Mouse (Mus musculus) neural tube, embryonic 12.5 days (tissue): ENCODE measurements around the gene Gnb2. TPM values are rescaled to one million over a fixed set of nuclear protein-coding genes. Genes with fewer than 3 reads are reported as not detected.
A peak's percentile ranks its signal among the peaks of the same experiment; 100 is the strongest.

Experiments used
- ATAC-seq: fragments of 200-750 bp; cut with Nextera tagmentation; 2 replicates; pipeline ENCODE4 v1.8.0; 2017; ENCODE audit warnings: low read depth, mild to moderate bottlenecking, moderate TSS enrichment, moderate library complexity; ENCODE audit not compliant: low FRiP score
- H3K27ac ChIP-seq: fragments of 300-500 bp; sonication (generic); 2 replicates; pipeline ENCODE4 v1.5.1; 2016
- H3K27me3 ChIP-seq: fragments of 300-500 bp; sonication (generic); replicated peaks from 2 replicates; pipeline ENCODE4 v1.6.1; 2016; ENCODE audit warnings: mild to moderate bottlenecking
- H3K36me3 ChIP-seq: fragments of 300-500 bp; sonication (generic); 2 replicates; pipeline ENCODE4 v1.6.1; 2016; ENCODE audit warnings: mild to moderate bottlenecking
- H3K4me1 ChIP-seq: fragments of 300-500 bp; sonication (generic); 2 replicates; pipeline ENCODE4 v1.6.1; 2016
- H3K4me2 ChIP-seq: fragments of 300-500 bp; sonication (generic); replicated peaks from 2 replicates; pipeline ENCODE4 v1.6.1; 2016; ENCODE audit warnings: mild to moderate bottlenecking
- H3K4me3 ChIP-seq: fragments of 300-500 bp; sonication (generic); 2 replicates; pipeline ENCODE4 v1.5.1; 2016
- H3K9ac ChIP-seq: fragments of 300-500 bp; sonication (generic); 2 replicates; pipeline ENCODE4 v1.6.1; 2016; ENCODE audit warnings: mild to moderate bottlenecking
- H3K9me3 ChIP-seq: fragments of 300-500 bp; sonication (generic); 2 replicates; pipeline ENCODE4 v1.6.1; 2016; ENCODE audit warnings: mild to moderate bottlenecking
- WGBS: fragments of 180-500 bp; shearing (Covaris S2); methylation state at CpG from one replicate; pipeline ENCODE4 v1.1.7; 2016; 5-methylcytosine and 5-hydroxymethylcytosine counted together
- polyA plus RNA-seq: library from polyadenylated mRNA; unstranded; fragments of >200 nt; fragmentation: Nextera tagmentation; extraction: Ambion mirVana; gene quantifications from 2 replicates; pipeline ENCODE4 v1.2.1, GENCODE M21; 2016

Gene Gnb2
- 468 and 494 TPM in 2 replicates for polyA plus RNA-seq

DNA sequence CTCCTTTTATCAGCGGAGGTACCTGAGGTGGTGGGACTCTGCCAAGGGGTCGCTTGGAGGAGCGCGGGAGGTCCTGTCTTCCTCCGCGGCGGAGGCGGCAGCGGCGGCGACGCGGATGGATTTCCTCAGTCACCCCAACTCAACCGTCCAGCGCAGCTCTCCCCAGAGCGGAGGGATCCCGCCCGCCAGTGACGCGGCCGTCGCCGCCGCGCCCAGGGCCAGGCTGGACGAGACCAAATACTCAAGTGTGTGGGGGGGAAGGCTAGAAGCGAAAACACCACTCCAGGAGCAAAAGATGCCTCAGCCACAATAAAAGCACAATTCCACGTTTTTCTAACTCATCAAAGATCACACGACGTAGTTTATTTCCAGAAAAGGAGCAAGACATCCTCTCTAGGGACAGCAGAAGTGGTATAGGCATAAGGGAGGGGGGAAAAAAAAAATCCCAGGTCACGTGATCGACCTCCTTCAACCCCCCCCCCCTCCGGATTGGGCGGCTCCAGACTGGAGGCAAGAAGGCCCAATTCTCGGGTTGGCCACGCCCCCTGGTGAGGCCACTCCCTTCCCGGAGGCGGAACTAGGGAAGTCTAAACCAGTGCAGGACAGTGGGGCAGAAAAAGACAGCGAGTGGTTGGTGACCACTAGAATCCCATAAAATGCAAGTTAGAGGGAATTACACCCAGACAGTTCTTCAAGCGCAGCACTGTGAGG lies at the start of gene Gnb2, which contains the start of gene Epo:
Gene Gnb2 (minus strand): TSS at position 394 of the 711 bp plus-strand sequence.
Gene Epo (minus strand): TSS at position 126 of the 711 bp plus-strand sequence.
- no peaks in the 10 kb centered on the region for H3K27me3 ChIP-seq
- under 1% methylated on average over 40 of the region's 40 CpGs for WGBS
- no peaks in the 10 kb centered on the region for H3K9me3 ChIP-seq
- peak; percentile 42 for ATAC-seq
- peaks cover 22% of the 10 kb centered on the region for H3K4me1 ChIP-seq
- peak within 1 kb of the TSS; percentile 95 for H3K27ac ChIP-seq
- peaks cover 16% of the 10 kb centered on the region for H3K36me3 ChIP-seq
- peak within 1 kb of the TSS; percentile 91 for H3K4me2 ChIP-seq
- peak within 1 kb of the TSS; percentile 93 for H3K4me3 ChIP-seq
- peak within 1 kb of the TSS; percentile 91 for H3K9ac ChIP-seq

GRCm38 (mm10) chr5:137582702-137583101 lies 49.4 kb upstream of the Gnb2 start:
- no peaks in the 10 kb centered on the region for H3K36me3 ChIP-seq
- 44% methylated on average over 8 of the region's 8 CpGs for WGBS
- ATAC-seq, result no peak
- H3K4me1 ChIP-seq, result no peaks in the 10 kb centered on the region
- no peak overlapping the region for H3K4me3 ChIP-seq
- H3K9me3 ChIP-seq, result no peaks in the 10 kb centered on the region
- no peak overlapping the region for H3K27ac ChIP-seq
- no peak overlapping the region for H3K9ac ChIP-seq
- peak overlapping the region; percentile 60 for H3K4me2 ChIP-seq
- H3K27me3 ChIP-seq, result peaks cover 14% of the 10 kb centered on the region

DNA sequence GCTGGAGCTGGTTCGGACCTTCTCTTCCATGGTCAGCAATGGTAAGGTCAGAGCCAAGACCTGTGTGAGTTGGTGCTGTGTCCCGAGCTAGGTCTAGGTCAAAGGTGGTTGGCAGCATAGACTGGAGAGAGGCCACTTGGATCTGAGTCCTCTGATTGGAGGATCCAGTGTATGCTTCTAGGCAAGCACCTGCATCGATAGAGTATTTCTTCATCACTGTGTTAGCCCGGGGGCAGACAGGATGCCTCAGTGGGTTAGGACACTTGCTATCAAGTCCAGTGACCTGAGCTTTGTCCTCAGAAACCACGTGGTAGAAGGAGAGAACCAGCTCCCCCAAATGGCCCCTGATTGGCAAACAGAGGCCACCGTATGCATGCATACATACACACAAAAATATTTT lies 46.9 kb upstream of the Gnb2 start:
- H3K4me1 ChIP-seq, result no peaks in the 10 kb centered on the region
- H3K9ac ChIP-seq, result no peak overlapping the region
- no peak overlapping the region for H3K4me3 ChIP-seq
- no peak for ATAC-seq
- 86% methylated on average over 6 of the region's 6 CpGs for WGBS
- H3K4me2 ChIP-seq, result no peak overlapping the region
- H3K27me3 ChIP-seq, result peaks cover 14% of the 10 kb centered on the region
- no peak overlapping the region for H3K27ac ChIP-seq
- no peaks in the 10 kb centered on the region for H3K9me3 ChIP-seq
- no peaks in the 10 kb centered on the region for H3K36me3 ChIP-seq

GRCm38 (mm10) chr5:137574470-137574901 lies 41.2 kb upstream of the Gnb2 start:
- H3K27me3 ChIP-seq, result no peaks in the 10 kb centered on the region; the same call in 1 of the 2 replicates
- H3K9ac ChIP-seq, result 0 out of 2 replicates have a peak overlapping the region, but pooled peaks have one; percentile 36
- no peak overlapping the region for H3K27ac ChIP-seq
- H3K4me1 ChIP-seq, result no peaks in the 10 kb centered on the region
- H3K9me3 ChIP-seq, result no peaks in the 10 kb centered on the region
- peak overlapping the region; percentile 57 for H3K4me2 ChIP-seq
- WGBS, result 7% methylated on average over 27 of the region's 27 CpGs
- no peak overlapping the region for H3K4me3 ChIP-seq
- no peak for ATAC-seq
- no peaks in the 10 kb centered on the region for H3K36me3 ChIP-seq

GRCm38 (mm10) chr5:137570691-137571586 lies 37.6 kb upstream of the Gnb2 start:
- Histone ChIP-seq H3K27me3 (peaks cover under 1% of the 10 kb centered on the region; the same call in 1 of the 2 replicates), H3K9me3 (no peaks in the 10 kb centered on the region), H3K9ac (no peak overlapping the region), H3K4me2 (no peak overlapping the region), H3K4me3 (no peak overlapping the region), H3K36me3 (no peaks in the 10 kb centered on the region), H3K4me1 (no peaks in the 10 kb centered on the region), H3K27ac (no peak overlapping the region)
- ATAC-seq, result no peak
- 81% methylated on average over 17 of the region's 17 CpGs for whole genome bisulfite sequencing

DNA sequence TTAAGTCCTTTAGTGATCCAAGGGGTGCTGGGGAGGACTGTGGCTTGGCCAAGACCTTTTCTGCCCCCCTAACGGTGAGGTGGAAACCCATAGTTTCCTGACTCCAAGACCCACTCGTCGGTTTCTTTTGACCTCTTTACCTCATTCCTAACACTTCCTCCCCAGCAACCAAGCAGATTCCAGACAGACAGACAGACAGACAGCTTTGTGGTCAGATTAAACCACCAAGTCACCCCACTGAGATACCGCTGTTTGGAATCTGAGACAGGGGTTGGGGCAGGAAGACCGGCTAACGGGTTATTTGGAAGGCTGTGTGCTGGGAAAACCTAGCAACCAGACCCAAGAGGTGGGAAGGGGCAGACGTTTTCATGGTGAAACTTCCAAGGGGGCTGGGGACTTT lies 36.9 kb upstream of the Gnb2 start:
- H3K9ac ChIP-seq, result no peak overlapping the region
- H3K27ac ChIP-seq, result no peak overlapping the region
- H3K4me2 ChIP-seq, result no peak overlapping the region
- H3K4me3 ChIP-seq, result no peak overlapping the region
- no peaks in the 10 kb centered on the region for H3K4me1 ChIP-seq
- ATAC-seq, result no peak
- H3K27me3 ChIP-seq, result peaks cover 3% of the 10 kb centered on the region; the same call in 1 of the 2 replicates
- H3K36me3 ChIP-seq, result no peaks in the 10 kb centered on the region
- H3K9me3 ChIP-seq, result no peaks in the 10 kb centered on the region
- 63% methylated on average over 7 of the region's 7 CpGs for WGBS

- Histone ChIP-seq H3K27me3 (peaks cover 3% of the 10 kb centered on the region; the same call in 1 of the 2 replicates), H3K4me2 (no peak within 1 kb of the TSS), H3K36me3 (no peaks in the 10 kb centered on the region), H3K9ac (no peak within 1 kb of the TSS), H3K27ac (no peak within 1 kb of the TSS), H3K4me1 (no peaks in the 10 kb centered on the region), H3K4me3 (no peak within 1 kb of the TSS), H3K9me3 (no peaks in the 10 kb centered on the region)
- no peak for ATAC-seq
- WGBS, result 30% methylated on average over 9 of the region's 9 CpGs
Measured at GRCm38 (mm10) chr5:137569665-137570064, 36.4 kb upstream of the Gnb2 start, which contains the start of gene Tfr2. Gene Tfr2 (plus strand): TSS chr5:137569840.

GRCm38 (mm10) chr5:137569031-137569430 lies 35.7 kb upstream of the Gnb2 start:
- Histone ChIP-seq H3K4me1 (no peaks in the 10 kb centered on the region), H3K27ac (no peak overlapping the region), H3K4me3 (no peak overlapping the region), H3K4me2 (no peak overlapping the region), H3K9me3 (no peaks in the 10 kb centered on the region), H3K9ac (no peak overlapping the region), H3K27me3 (peaks cover 3% of the 10 kb centered on the region; the same call in 1 of the 2 replicates), H3K36me3 (no peaks in the 10 kb centered on the region)
- ATAC-seq, result no peak
- 71% methylated on average over 12 of the region's 12 CpGs for WGBS

GRCm38 (mm10) chr5:137568223-137568798 lies 35.0 kb upstream of the Gnb2 start:
- H3K4me1 ChIP-seq, result no peaks in the 10 kb centered on the region

DNA sequence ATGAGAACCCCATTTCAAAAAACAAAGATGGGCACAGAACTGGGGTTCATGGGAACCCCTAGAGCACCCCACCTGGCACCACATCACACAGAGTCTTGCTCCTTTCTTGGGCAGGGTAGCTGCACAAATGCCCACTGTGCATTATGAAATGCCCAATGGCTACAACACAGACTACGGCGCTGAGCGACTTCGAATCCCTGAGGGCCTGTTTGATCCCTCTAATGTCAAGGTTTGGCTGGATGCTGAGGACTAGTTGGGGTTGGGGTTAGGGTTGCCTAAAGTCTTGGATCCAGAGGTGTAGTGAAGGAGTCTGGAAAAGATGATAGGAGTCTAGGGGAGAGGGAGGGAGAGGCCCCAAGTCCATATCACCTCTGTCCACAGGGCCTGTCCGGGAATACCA lies 33.1 kb upstream of the Gnb2 start:
- Histone ChIP-seq H3K27me3 (0 out of 2 replicates have a peak, but pooled peaks cover 3% of the 10 kb centered on the region), H3K9me3 (no peaks in the 10 kb centered on the region), H3K4me2 (no peak overlapping the region), H3K27ac (no peak overlapping the region), H3K4me3 (no peak overlapping the region), H3K36me3 (no peaks in the 10 kb centered on the region), H3K9ac (no peak overlapping the region), H3K4me1 (no peaks in the 10 kb centered on the region)
- no peak for ATAC-seq
- 95% methylated on average over 5 of the region's 5 CpGs for WGBS

More at GRCm38 (mm10) chr5:137568223-137568798, 35.0 kb upstream of the Gnb2 start:
- whole genome bisulfite sequencing, result 83% methylated on average over 8 of the region's 8 CpGs
- no peak overlapping the region for H3K4me3 ChIP-seq
- no peak overlapping the region for H3K4me2 ChIP-seq
- H3K36me3 ChIP-seq, result no peaks in the 10 kb centered on the region
- no peak overlapping the region for H3K9ac ChIP-seq
- no peak overlapping the region for H3K27ac ChIP-seq
- H3K27me3 ChIP-seq, result 0 out of 2 replicates have a peak, but pooled peaks cover 3% of the 10 kb centered on the region
- ATAC-seq, result no peak
- H3K9me3 ChIP-seq, result no peaks in the 10 kb centered on the region

DNA sequence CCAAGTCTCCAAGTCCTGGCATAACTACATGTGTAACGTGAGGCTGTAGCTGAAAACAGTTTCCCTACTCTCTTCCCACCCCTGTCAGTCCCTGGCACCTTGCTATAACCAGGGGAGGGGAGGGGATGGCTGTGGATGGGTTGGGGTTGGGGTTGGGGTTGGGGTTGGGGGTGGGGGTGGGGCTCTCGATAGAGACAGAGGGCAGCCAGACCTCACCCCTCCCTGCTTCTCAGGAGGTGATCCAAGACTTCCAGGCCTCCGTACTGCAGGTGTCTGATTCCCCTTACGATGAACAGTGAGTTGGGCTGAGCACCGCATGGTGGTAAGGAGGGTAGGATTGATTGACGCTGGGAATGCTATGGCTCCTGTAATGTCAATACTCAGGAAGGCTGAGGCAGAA lies 32.4 kb upstream of the Gnb2 start:
- ATAC-seq, result no peak
- Histone ChIP-seq H3K4me3 (no peak overlapping the region), H3K4me1 (no peaks in the 10 kb centered on the region), H3K4me2 (no peak overlapping the region), H3K27me3 (0 out of 2 replicates have a peak, but pooled peaks cover 3% of the 10 kb centered on the region), H3K9me3 (no peaks in the 10 kb centered on the region), H3K27ac (no peak overlapping the region), H3K36me3 (no peaks in the 10 kb centered on the region), H3K9ac (no peak overlapping the region)
- WGBS, result 69% methylated on average over 6 of the region's 6 CpGs

- Histone ChIP-seq H3K27me3 (0 out of 2 replicates have a peak, but pooled peaks cover 3% of the 10 kb centered on the region), H3K9me3 (no peaks in the 10 kb centered on the region), H3K4me3 (no peak overlapping the region), H3K36me3 (no peaks in the 10 kb centered on the region), H3K4me1 (no peaks in the 10 kb centered on the region), H3K9ac (no peak overlapping the region), H3K4me2 (no peak overlapping the region), H3K27ac (no peak overlapping the region)
- 75% methylated on average over 10 of the region's 10 CpGs for WGBS
- ATAC-seq, result no peak
Measured at GRCm38 (mm10) chr5:137562965-137563364, 29.7 kb upstream of the Gnb2 start.
